15 mouse cellular contexts compared by ENCODE assay signal in genomic region chr7:80179327-80179726, GRCm38 (mm10).
"Had no signal": no experiment of that assay in that cellular context is flagged by ENCODE, and none has a peak within 500 bp of the region (broad histone marks: within the 10 kb centered on the region; RNA-seq: fewer than 3 reads in every experiment).

No protein-coding gene starts in this region.

- H3K36me3 ChIP-seq: midbrain, embryonic 13.5 days; midbrain, embryonic 15.5 days; neural tube, embryonic 12.5 days had no signal

- H3K9ac ChIP-seq: lung, embryonic 14.5 days; midbrain, embryonic 13.5 days; midbrain, embryonic 15.5 days; neural tube, embryonic 12.5 days had no signal

- H3K9me3 ChIP-seq: midbrain, embryonic 13.5 days; midbrain, embryonic 15.5 days; neural tube, embryonic 12.5 days had no signal

- H3K27ac ChIP-seq: midbrain, embryonic 13.5 days; midbrain, embryonic 15.5 days; neural tube, embryonic 12.5 days had no signal

- DNase-seq: lung, adult 18-20 months; lung, embryonic 14.5 days; lung, postnatal 10 days; lung, postnatal 4 days; retina, postnatal 1 day; right cerebral cortex, adult 18-20 months; right cerebral cortex, postnatal 25 days; right cerebral cortex, postnatal 4 days; thymus, adult 18-20 months; thymus, postnatal 25 days; thymus, postnatal 4 days had no signal

- H3K4me1 ChIP-seq: midbrain, embryonic 13.5 days; midbrain, embryonic 15.5 days; neural tube, embryonic 12.5 days had no signal

- H3K27me3 ChIP-seq: megakaryocyte, embryonic 14.5 days; midbrain, embryonic 13.5 days; midbrain, embryonic 15.5 days; neural tube, embryonic 12.5 days had no signal

- H3K4me3 ChIP-seq: megakaryocyte, embryonic 14.5 days; midbrain, embryonic 13.5 days; midbrain, embryonic 15.5 days; neural tube, embryonic 12.5 days had no signal
